Mouse (Mus musculus): ENCODE measurements around the gene Zfc3h1.

GRCm38 (mm10) chr10:115391896-115392295, 7.1 kb downstream of the Zfc3h1 start:
- TF ChIP-seq POLR2A (IDR thresholded peaks at IDR 0.05; ENCODE audit: extremely low read depth, insufficient read depth, low read length) (no peak), CTCF (IDR thresholded peaks at IDR 0.05; ENCODE audit: extremely low read depth, insufficient read depth, low read length) (no peak)
